Mouse (Mus musculus) layer of hippocampus, adult 11-12 months (tissue): ENCODE measurements around the gene Camta1.

Source experiments
- DNase-seq: peaks from one replicate; pipeline ENCODE4 v3.0.0; 2022; ENCODE audit warnings: low spot score

Gene Camta1

GRCm38 (mm10) chr4:151779962-151780459 lies 81.7 kb downstream of the Camta1 start:
- DNase-seq: no peak

- DNase-seq: no peak
These were observed 83.2 kb downstream of the Camta1 start for GRCm38 (mm10) chr4:151778511-151778910.

- DNase-seq: no peak
These were observed 84.2 kb downstream of the Camta1 start for GRCm38 (mm10) chr4:151777451-151777850.

- no peak for DNase-seq
These were observed 86.2 kb downstream of the Camta1 start for GRCm38 (mm10) chr4:151775441-151775840.

- no peak for DNase-seq
These were observed 88.0 kb downstream of the Camta1 start for GRCm38 (mm10) chr4:151773651-151774050.

- DNase-seq: no peak
These were observed 88.7 kb downstream of the Camta1 start for GRCm38 (mm10) chr4:151773007-151773406.

GRCm38 (mm10) chr4:151770697-151771096 lies 91.0 kb downstream of the Camta1 start:
- DNase-seq: no peak

- no peak for DNase-seq
These were observed 93.9 kb downstream of the Camta1 start for GRCm38 (mm10) chr4:151767786-151768185.

GRCm38 (mm10) chr4:151767361-151767760 lies 94.3 kb downstream of the Camta1 start:
- DNase-seq: no peak

GRCm38 (mm10) chr4:151765376-151765775 lies 96.3 kb downstream of the Camta1 start:
- peak; percentile 12 for DNase-seq

- DNase-seq: no peak
These were observed 97.7 kb downstream of the Camta1 start for GRCm38 (mm10) chr4:151763928-151764327.

- no peak for DNase-seq
These were observed 102.6 kb downstream of the Camta1 start for GRCm38 (mm10) chr4:151759095-151759494.

- no peak for DNase-seq
These were observed 103.3 kb downstream of the Camta1 start for GRCm38 (mm10) chr4:151758337-151758736.

GRCm38 (mm10) chr4:151757261-151757660 lies 104.4 kb downstream of the Camta1 start:
- DNase-seq: no peak

- DNase-seq: no peak
These were observed 105.3 kb downstream of the Camta1 start for GRCm38 (mm10) chr4:151756400-151756799.

- DNase-seq: no peak
These were observed 108.4 kb downstream of the Camta1 start for GRCm38 (mm10) chr4:151753231-151753630.

GRCm38 (mm10) chr4:151752551-151752950 lies 109.1 kb downstream of the Camta1 start:
- no peak for DNase-seq

- DNase-seq: no peak
These were observed 110.3 kb downstream of the Camta1 start for GRCm38 (mm10) chr4:151751270-151751945.

GRCm38 (mm10) chr4:151747723-151748122 lies 114.0 kb downstream of the Camta1 start:
- no peak for DNase-seq

GRCm38 (mm10) chr4:151746002-151746606 lies 115.6 kb downstream of the Camta1 start:
- DNase-seq: no peak

- no peak for DNase-seq
These were observed 120.2 kb downstream of the Camta1 start for GRCm38 (mm10) chr4:151741249-151742137.

- DNase-seq: no peak
These were observed 122.2 kb downstream of the Camta1 start for GRCm38 (mm10) chr4:151739348-151739956.
